Mouse (Mus musculus) macrophage (primary cell): ENCODE data around the gene Ccpg1os. TPM values are rescaled to one million over a fixed set of nuclear protein-coding genes. Genes with fewer than 3 reads are reported as not detected.

Experiments used
- H3K27ac ChIP-seq: fragments of 350-480 bp; formaldehyde crosslinking; 2 replicates; pipeline ENCODE4 v1.9.0; 2021
- H3K36me3 ChIP-seq: fragments of 350-480 bp; formaldehyde crosslinking; 2 replicates; pipeline ENCODE4 v1.9.0; 2021; ENCODE audit errors: inconsistent target
- H3K4me3 ChIP-seq: fragments of 350-480 bp; formaldehyde crosslinking; 2 replicates; pipeline ENCODE4 v1.9.0; 2021; ENCODE audit errors: inconsistent target
- H3K79me2 ChIP-seq: fragments of 350-480 bp; formaldehyde crosslinking; 2 replicates; pipeline ENCODE4 v1.9.0; 2021; ENCODE audit errors: inconsistent target
- WGBS: methylation state at CpG from one replicate; pipeline ENCODE4 v1.1.7; 2026; ENCODE audit warnings: inconsistent platforms; ENCODE audit not compliant: missing documents; 5-methylcytosine and 5-hydroxymethylcytosine counted together
- polyA plus RNA-seq: library from polyadenylated mRNA; stranded (reverse); fragments of 250-400 nt; gene quantifications from 3 replicates; pipeline ENCODE4 v1.2.4, GENCODE M21; 2018; ENCODE audit warnings: inconsistent platforms

The Ccpg1os gene
- polyA plus RNA-seq, 1 experiment from 2014 or later = 5.5 TPM

DNA sequence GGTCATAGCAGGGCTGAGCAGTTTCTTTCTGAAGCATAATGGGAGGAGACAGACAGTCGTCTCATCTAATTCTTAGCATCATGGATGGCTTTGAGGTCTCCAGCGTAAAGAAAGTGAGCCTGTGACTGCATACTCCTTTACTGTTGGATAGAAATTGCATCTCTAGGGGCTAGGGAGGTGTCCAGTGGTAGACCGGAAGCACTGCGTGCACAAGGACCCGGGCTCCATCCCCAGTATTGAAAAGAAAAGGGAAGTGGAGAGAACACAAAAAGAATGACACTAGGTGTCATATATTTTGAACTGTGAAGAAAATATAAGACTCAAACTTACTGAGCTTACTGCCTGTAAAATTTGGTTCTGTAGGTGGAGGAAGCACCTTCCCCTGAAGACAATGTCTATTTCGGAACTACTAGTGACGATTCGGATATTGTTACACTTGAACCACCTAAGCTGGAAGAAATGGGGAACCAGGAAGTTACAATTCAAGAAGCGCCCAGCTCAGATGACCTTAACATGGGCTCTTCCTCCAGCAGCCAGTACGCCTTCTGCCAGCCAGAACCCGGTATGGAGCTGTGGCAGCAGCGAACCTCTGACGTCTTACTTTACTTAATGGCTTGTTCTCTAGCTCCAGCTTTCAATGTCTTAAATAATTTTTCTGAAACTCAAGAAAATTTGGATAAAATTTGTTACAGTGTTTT, 16.3 kb upstream of the Ccpg1os start:
- Histone ChIP-seq H3K36me3 (peaks cover 18% of the 10 kb centered on the region; the same call in 1 of the 2 replicates), H3K79me2 (no peaks in the 10 kb centered on the region), H3K4me3 (no peak overlapping the region), H3K27ac (no peak overlapping the region)
- 84% methylated on average over 13 of the region's 13 CpGs for WGBS

DNA sequence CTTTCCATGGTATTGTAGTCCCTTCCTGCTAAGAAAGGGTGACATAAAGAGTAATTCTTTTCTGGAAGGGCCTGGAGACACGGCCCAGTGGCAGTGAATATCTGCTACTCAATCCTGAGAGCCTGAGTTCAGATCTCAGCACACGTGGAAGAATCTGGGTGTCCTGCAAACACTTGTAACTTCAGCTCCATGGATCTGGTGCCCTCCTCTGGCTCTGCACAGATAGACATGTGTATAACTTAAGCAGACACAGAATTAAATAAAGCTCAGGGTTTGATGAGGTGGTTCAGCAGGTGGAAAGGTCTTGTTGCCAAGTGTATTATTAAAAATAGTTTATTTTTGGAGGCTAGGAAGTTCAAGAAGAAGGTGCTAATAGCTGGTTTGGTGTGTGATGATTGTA, 15.3 kb upstream of the Ccpg1os start:
- Histone ChIP-seq H3K79me2 (no peaks in the 10 kb centered on the region), H3K36me3 (peaks cover 9% of the 10 kb centered on the region; the same call in 1 of the 2 replicates), H3K27ac (no peak overlapping the region), H3K4me3 (no peak overlapping the region)
- 100% methylated on average over 2 of the region's 2 CpGs for WGBS

DNA sequence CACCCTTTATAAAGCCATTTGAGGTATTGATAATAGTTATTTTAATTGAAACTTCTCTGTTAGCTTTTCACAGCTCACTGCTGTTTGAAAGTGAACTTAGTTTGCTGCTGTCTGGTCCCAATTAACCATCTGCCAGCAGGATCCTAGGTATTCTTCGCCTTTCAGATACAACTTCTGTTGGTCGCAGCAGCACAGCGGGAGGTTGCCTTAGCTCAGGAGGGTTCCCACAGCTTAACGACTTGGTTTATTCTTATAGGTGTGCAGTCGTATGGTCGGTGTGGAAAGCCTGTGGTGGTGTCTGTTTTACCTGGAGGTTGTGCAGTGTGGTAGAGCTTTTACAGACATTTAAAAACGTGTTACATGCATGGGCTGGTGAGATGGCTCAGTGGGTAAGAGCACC, 11.6 kb upstream of the Ccpg1os start:
- H3K79me2 ChIP-seq = peaks cover 9% of the 10 kb centered on the region; the same call in 1 of the 2 replicates
- no peaks in the 10 kb centered on the region for H3K36me3 ChIP-seq
- H3K27ac ChIP-seq = no peak overlapping the region
- H3K4me3 ChIP-seq = no peak overlapping the region
- WGBS = 90% methylated on average over 7 of the region's 7 CpGs

DNA sequence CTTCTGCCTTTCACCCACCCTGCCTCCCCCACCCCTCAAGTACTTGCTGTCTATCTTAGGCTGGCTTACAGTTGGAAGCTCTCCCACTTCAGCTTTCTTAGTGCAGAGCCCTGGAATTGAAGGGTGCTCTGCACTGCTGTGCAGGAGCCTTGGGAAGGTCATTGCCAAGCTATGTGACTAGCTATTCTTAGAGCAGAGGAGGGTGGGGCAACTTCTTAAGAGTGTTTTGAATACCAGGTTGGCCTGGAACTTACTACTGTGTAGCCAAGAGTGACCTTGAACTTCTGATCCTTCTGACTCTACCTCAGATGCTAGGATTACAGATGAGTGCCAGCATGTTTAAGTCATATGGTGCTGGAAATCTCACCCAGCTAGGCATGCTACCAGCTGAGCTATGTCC, 11.0 kb upstream of the Ccpg1os start:
- Histone ChIP-seq H3K4me3 (no peak overlapping the region), H3K36me3 (no peaks in the 10 kb centered on the region), H3K27ac (no peak overlapping the region), H3K79me2 (peaks cover 9% of the 10 kb centered on the region; the same call in 1 of the 2 replicates)

- Histone ChIP-seq H3K79me2 (peaks cover 41% of the 10 kb centered on the region; the same call in 1 of the 2 replicates), H3K36me3 (no peaks in the 10 kb centered on the region), H3K4me3 (no peak overlapping the region), H3K27ac (no peak overlapping the region)
- 100% methylated on average over 5 of the region's 5 CpGs for WGBS
These were observed 7.4 kb upstream of the Ccpg1os start for GRCm38 (mm10) chr9:72992576-72992975.

- no peaks in the 10 kb centered on the region for H3K36me3 ChIP-seq
- H3K4me3 ChIP-seq = no peak overlapping the region
- H3K79me2 ChIP-seq = peaks cover 52% of the 10 kb centered on the region; the same call in 1 of the 2 replicates
- H3K27ac ChIP-seq = no peak overlapping the region
- 33% methylated on average over 2 of the region's 2 CpGs for WGBS
These were observed 6.2 kb upstream of the Ccpg1os start for GRCm38 (mm10) chr9:72991420-72991819.

DNA sequence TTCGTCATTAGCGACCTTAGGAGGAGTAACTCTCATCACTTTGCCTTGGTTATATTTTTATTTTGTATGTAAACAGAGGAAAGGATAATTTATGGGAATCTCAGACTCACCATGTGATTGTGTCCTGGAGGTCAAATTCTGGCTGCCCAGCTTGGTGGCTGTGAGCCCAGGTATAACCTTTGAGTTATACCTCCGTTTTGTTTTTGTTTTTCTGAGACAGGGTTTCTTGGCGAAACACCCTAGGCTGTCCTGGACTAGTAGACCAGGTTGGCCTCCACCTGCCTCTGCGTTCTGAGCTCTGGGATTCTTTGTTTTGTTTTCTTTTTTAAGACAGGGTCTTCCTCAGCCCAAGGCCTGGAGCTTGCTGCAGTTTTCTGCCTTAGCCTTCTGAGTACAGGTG, 3.5 kb upstream of the Ccpg1os start:
- 96% methylated on average over 5 of the region's 5 CpGs for WGBS
- H3K4me3 ChIP-seq = no peak overlapping the region
- H3K36me3 ChIP-seq = no peaks in the 10 kb centered on the region
- H3K79me2 ChIP-seq = peaks cover 58% of the 10 kb centered on the region; the same call in 1 of the 2 replicates
- H3K27ac ChIP-seq = no peak overlapping the region

GRCm38 (mm10) chr9:72987703-72988102, 2.5 kb upstream of the Ccpg1os start:
- 60% methylated on average over 3 of the region's 3 CpGs for WGBS
- no peak overlapping the region for H3K27ac ChIP-seq
- H3K4me3 ChIP-seq = no peak overlapping the region
- no peaks in the 10 kb centered on the region for H3K36me3 ChIP-seq
- peaks cover 52% of the 10 kb centered on the region; the same call in 1 of the 2 replicates for H3K79me2 ChIP-seq

DNA sequence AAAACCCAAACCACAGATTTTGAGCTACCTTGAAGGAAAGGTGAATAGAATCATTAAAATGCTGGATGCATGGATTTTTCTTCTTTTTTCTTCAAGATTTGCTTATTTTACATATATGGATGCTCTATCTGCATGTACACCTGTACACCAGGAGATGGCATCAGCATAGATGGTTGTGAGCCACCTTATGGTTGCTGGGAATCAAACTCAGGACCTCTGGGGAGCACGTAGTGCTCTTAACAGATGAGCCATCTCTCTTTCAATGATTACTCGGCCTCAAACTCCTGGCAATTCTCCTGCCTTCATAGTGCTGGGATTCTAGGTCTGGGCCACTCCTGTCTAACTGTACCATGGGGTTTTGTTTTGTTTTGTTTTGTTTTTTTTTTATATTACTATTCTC, 2.1 kb downstream of the Ccpg1os start:
- no peak overlapping the region for H3K4me3 ChIP-seq
- H3K79me2 ChIP-seq = peaks cover 21% of the 10 kb centered on the region; the same call in 1 of the 2 replicates
- no peak overlapping the region for H3K27ac ChIP-seq
- 96% methylated on average over 2 of the region's 2 CpGs for WGBS
- H3K36me3 ChIP-seq = no peaks in the 10 kb centered on the region

DNA sequence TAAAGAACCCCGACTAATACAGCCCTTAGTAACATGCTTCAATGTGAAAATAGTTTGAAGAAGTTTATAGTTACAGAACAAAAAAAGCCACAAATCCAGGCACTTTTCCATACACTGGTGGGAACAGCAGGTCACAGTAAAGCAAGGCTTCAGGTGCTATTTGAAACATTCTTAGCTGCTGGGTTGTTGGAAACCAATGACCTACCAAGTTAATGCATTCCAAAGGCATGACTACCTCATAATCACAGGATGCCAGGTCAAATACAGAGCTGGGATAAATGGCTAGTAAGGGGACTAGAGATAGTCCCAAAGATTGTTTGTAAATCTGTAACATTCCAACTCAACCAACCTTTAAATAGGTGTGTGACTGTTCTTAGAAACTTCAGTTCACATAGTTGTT, 9.9 kb downstream of the Ccpg1os start:
- Histone ChIP-seq H3K36me3 (no peaks in the 10 kb centered on the region), H3K79me2 (no peaks in the 10 kb centered on the region), H3K27ac (no peak overlapping the region), H3K4me3 (no peak overlapping the region)
- WGBS = 92% methylated on average over 1 of the region's 1 CpGs

- WGBS = 41% methylated on average over 5 of the region's 5 CpGs
- no peaks in the 10 kb centered on the region for H3K79me2 ChIP-seq
- no peak overlapping the region for H3K4me3 ChIP-seq
- H3K27ac ChIP-seq = no peak overlapping the region
- H3K36me3 ChIP-seq = no peaks in the 10 kb centered on the region
These were observed 10.4 kb downstream of the Ccpg1os start for GRCm38 (mm10) chr9:72974734-72975133.

DNA sequence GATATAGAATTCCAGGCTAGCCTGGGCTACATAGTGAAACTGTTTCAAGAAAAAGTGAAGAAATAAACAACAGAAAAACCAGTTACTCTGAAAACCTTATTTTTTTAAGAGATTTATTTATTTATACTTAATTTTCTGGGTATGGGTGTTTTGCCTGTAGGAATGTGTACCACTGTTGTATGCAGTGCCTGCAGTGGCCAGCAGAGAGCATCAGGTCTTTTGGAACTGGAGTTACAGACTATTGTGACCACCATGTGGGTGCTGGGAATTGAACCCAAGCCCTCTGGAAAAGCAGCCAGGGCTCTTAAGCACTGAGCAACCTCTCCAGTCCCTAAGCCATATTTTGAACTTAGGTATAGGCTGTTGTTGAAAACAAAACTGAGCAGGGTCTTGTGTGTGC, 12.2 kb downstream of the Ccpg1os start:
- H3K4me3 ChIP-seq = no peak overlapping the region
- no peak overlapping the region for H3K27ac ChIP-seq
- H3K79me2 ChIP-seq = no peaks in the 10 kb centered on the region
- no peaks in the 10 kb centered on the region for H3K36me3 ChIP-seq

GRCm38 (mm10) chr9:72972435-72972834, 12.7 kb downstream of the Ccpg1os start:
- no peaks in the 10 kb centered on the region for H3K36me3 ChIP-seq
- H3K79me2 ChIP-seq = no peaks in the 10 kb centered on the region
- no peak overlapping the region for H3K27ac ChIP-seq
- WGBS = 98% methylated on average over 5 of the region's 5 CpGs
- no peak overlapping the region for H3K4me3 ChIP-seq

GRCm38 (mm10) chr9:72969874-72970273, 15.3 kb downstream of the Ccpg1os start:
- no peaks in the 10 kb centered on the region for H3K36me3 ChIP-seq
- H3K27ac ChIP-seq = no peak overlapping the region
- 54% methylated on average over 7 of the region's 7 CpGs for WGBS
- H3K79me2 ChIP-seq = no peaks in the 10 kb centered on the region
- no peak overlapping the region for H3K4me3 ChIP-seq

GRCm38 (mm10) chr9:72968349-72969061, 16.7 kb downstream of the Ccpg1os start:
- Histone ChIP-seq H3K36me3 (no peaks in the 10 kb centered on the region), H3K27ac (peak overlapping the region; percentile 43), H3K4me3 (no peak overlapping the region; the same call in 1 of the 2 replicates), H3K79me2 (no peaks in the 10 kb centered on the region)
- 9% methylated on average over 11 of the region's 11 CpGs for WGBS
